Mouse (Mus musculus): ENCODE results near the gene Rnase1. TPM values are rescaled to one million over a fixed set of nuclear protein-coding genes. Genes with fewer than 3 reads are reported as not detected.

Rnase1 gene
- polyA plus RNA-seq, 1 experiment, result not detected

GRCm38 (mm10) chr14:51132372-51132771, 14.2 kb downstream of the Rnase1 start:
- Histone ChIP-seq H3K36me3 (ENCODE audit: control insufficient read depth, insufficient read depth, low read length, poor library complexity, severe bottlenecking) (no peaks in the 10 kb centered on the region), H3K9me3 (replicated peaks; ENCODE audit: control insufficient read depth, insufficient read depth, low read length, poor library complexity, severe bottlenecking) (no peaks in the 10 kb centered on the region), H3K9ac (ENCODE audit: low read depth, poor library complexity, severe bottlenecking) (no peak overlapping the region)

GRCm38 (mm10) chr14:51131086-51131815, 15.3 kb downstream of the Rnase1 start:
- Histone ChIP-seq H3K4me1 (ENCODE audit: control insufficient read depth, insufficient read depth, low read length) (no peaks in the 10 kb centered on the region), H3K27me3 (ENCODE audit: control insufficient read depth, insufficient read depth, low read length, poor library complexity, severe bottlenecking) (no peaks in the 10 kb centered on the region), H3K4me3 (ENCODE audit: low read depth, low read length) (no peak overlapping the region), H3K27ac (ENCODE audit: insufficient read depth, low read length) (no peak overlapping the region), H3K36me3 (ENCODE audit: control insufficient read depth, insufficient read depth, low read length, poor library complexity, severe bottlenecking) (no peaks in the 10 kb centered on the region), H3K9me3 (replicated peaks; ENCODE audit: control insufficient read depth, insufficient read depth, low read length, poor library complexity, severe bottlenecking) (no peaks in the 10 kb centered on the region), H3K9ac (ENCODE audit: low read depth, poor library complexity, severe bottlenecking) (no peak overlapping the region)
- TF ChIP-seq POLR2A (IDR thresholded peaks at IDR 0.05; ENCODE audit: insufficient read depth, low read length) (no peak), CTCF (IDR thresholded peaks at IDR 0.05; ENCODE audit: low read depth, low read length) (no peak), EP300 (IDR thresholded peaks at IDR 0.05; ENCODE audit: insufficient read depth, low read depth, low read length) (no peak)

More at GRCm38 (mm10) chr14:51132372-51132771, 14.2 kb downstream of the Rnase1 start:
- Histone ChIP-seq H3K27ac (ENCODE audit: insufficient read depth, low read length) (no peak overlapping the region), H3K4me3 (ENCODE audit: low read depth, low read length) (no peak overlapping the region), H3K27me3 (ENCODE audit: control insufficient read depth, insufficient read depth, low read length, poor library complexity, severe bottlenecking) (no peaks in the 10 kb centered on the region), H3K4me1 (ENCODE audit: control insufficient read depth, insufficient read depth, low read length) (no peaks in the 10 kb centered on the region)
- no peak for TF ChIP-seq CTCF (IDR thresholded peaks at IDR 0.05; ENCODE audit: low read depth, low read length)
- no peak for TF ChIP-seq EP300 (IDR thresholded peaks at IDR 0.05; ENCODE audit: insufficient read depth, low read depth, low read length)
- TF ChIP-seq POLR2A (IDR thresholded peaks at IDR 0.05; ENCODE audit: insufficient read depth, low read length), result no peak

GRCm38 (mm10) chr14:51130315-51130940, 16.2 kb downstream of the Rnase1 start:
- no peak for TF ChIP-seq EP300 (IDR thresholded peaks at IDR 0.05; ENCODE audit: insufficient read depth, low read depth, low read length)
- no peak for TF ChIP-seq POLR2A (IDR thresholded peaks at IDR 0.05; ENCODE audit: insufficient read depth, low read length)
- no peak for TF ChIP-seq CTCF (IDR thresholded peaks at IDR 0.05; ENCODE audit: low read depth, low read length)
- H3K27me3 ChIP-seq (ENCODE audit: control insufficient read depth, insufficient read depth, low read length, poor library complexity, severe bottlenecking), result no peaks in the 10 kb centered on the region
- no peak overlapping the region for H3K4me3 ChIP-seq (ENCODE audit: low read depth, low read length)
- no peak overlapping the region for H3K9ac ChIP-seq (ENCODE audit: low read depth, poor library complexity, severe bottlenecking)
- no peaks in the 10 kb centered on the region for H3K36me3 ChIP-seq (ENCODE audit: control insufficient read depth, insufficient read depth, low read length, poor library complexity, severe bottlenecking)
- no peaks in the 10 kb centered on the region for H3K9me3 ChIP-seq (replicated peaks; ENCODE audit: control insufficient read depth, insufficient read depth, low read length, poor library complexity, severe bottlenecking)
- H3K4me1 ChIP-seq (ENCODE audit: control insufficient read depth, insufficient read depth, low read length), result no peaks in the 10 kb centered on the region
- H3K27ac ChIP-seq (ENCODE audit: insufficient read depth, low read length), result no peak overlapping the region

GRCm38 (mm10) chr14:51129624-51129975, 17.0 kb downstream of the Rnase1 start:
- TF ChIP-seq POLR2A (IDR thresholded peaks at IDR 0.05; ENCODE audit: insufficient read depth, low read length) (no peak), CTCF (IDR thresholded peaks at IDR 0.05; ENCODE audit: low read depth, low read length) (no peak), EP300 (IDR thresholded peaks at IDR 0.05; ENCODE audit: insufficient read depth, low read depth, low read length) (no peak)
- H3K27ac ChIP-seq (ENCODE audit: insufficient read depth, low read length), result no peak overlapping the region
- no peaks in the 10 kb centered on the region for H3K27me3 ChIP-seq (ENCODE audit: control insufficient read depth, insufficient read depth, low read length, poor library complexity, severe bottlenecking)
- H3K4me1 ChIP-seq (ENCODE audit: control insufficient read depth, insufficient read depth, low read length), result no peaks in the 10 kb centered on the region
- no peaks in the 10 kb centered on the region for H3K36me3 ChIP-seq (ENCODE audit: control insufficient read depth, insufficient read depth, low read length, poor library complexity, severe bottlenecking)
- no peak overlapping the region for H3K9ac ChIP-seq (ENCODE audit: low read depth, poor library complexity, severe bottlenecking)
- no peak overlapping the region for H3K4me3 ChIP-seq (ENCODE audit: low read depth, low read length)
- no peaks in the 10 kb centered on the region for H3K9me3 ChIP-seq (replicated peaks; ENCODE audit: control insufficient read depth, insufficient read depth, low read length, poor library complexity, severe bottlenecking)

GRCm38 (mm10) chr14:51128775-51129623, 17.6 kb downstream of the Rnase1 start:
- Histone ChIP-seq H3K4me3 (ENCODE audit: low read depth, low read length) (no peak overlapping the region), H3K9ac (ENCODE audit: low read depth, poor library complexity, severe bottlenecking) (no peak overlapping the region), H3K36me3 (ENCODE audit: control insufficient read depth, insufficient read depth, low read length, poor library complexity, severe bottlenecking) (no peaks in the 10 kb centered on the region), H3K4me1 (ENCODE audit: control insufficient read depth, insufficient read depth, low read length) (no peaks in the 10 kb centered on the region), H3K9me3 (replicated peaks; ENCODE audit: control insufficient read depth, insufficient read depth, low read length, poor library complexity, severe bottlenecking) (no peaks in the 10 kb centered on the region), H3K27ac (ENCODE audit: insufficient read depth, low read length) (no peak overlapping the region), H3K27me3 (ENCODE audit: control insufficient read depth, insufficient read depth, low read length, poor library complexity, severe bottlenecking) (no peaks in the 10 kb centered on the region)
- TF ChIP-seq CTCF (IDR thresholded peaks at IDR 0.05; ENCODE audit: low read depth, low read length), result no peak
- TF ChIP-seq EP300 (IDR thresholded peaks at IDR 0.05; ENCODE audit: insufficient read depth, low read depth, low read length), result no peak
- no peak for TF ChIP-seq POLR2A (IDR thresholded peaks at IDR 0.05; ENCODE audit: insufficient read depth, low read length)
